Mouse (Mus musculus): ENCODE results near the gene Dlgap1.

Gene Dlgap1

DNA sequence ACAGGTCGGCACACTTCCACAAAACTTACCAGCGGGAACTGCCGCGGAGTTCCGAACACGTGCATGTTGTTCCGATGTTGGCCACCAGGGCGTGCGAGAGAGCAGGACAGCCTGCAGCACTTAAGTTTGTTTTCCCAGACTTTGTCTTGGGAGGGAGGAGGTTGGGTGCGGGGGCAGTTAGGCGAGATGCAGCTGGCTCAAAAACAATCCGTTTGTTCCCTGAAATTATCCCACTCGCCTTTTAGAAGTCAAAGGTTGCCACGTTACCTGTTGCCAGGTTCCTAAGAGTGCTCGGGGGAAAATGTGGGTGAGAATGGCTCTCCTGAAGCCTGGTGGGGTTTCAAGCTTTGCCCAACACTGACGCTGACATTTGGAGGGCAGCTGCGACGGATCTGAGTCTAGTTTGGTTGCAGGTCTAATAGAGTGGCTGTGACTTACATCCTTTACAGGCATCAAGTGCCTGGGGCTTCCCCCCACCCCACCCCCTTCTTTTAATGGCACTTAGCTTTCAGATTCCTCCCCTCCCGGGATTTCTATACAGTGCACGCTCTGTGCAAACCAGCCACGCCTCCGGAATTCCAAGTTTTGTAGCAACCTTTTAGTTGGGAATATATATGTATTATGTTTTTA lies 786.3 kb downstream of the Dlgap1 start:
- peak; percentile 86 to 94 for DNase-seq (ENCODE audit: low spot score in 2 of 2)

DNA sequence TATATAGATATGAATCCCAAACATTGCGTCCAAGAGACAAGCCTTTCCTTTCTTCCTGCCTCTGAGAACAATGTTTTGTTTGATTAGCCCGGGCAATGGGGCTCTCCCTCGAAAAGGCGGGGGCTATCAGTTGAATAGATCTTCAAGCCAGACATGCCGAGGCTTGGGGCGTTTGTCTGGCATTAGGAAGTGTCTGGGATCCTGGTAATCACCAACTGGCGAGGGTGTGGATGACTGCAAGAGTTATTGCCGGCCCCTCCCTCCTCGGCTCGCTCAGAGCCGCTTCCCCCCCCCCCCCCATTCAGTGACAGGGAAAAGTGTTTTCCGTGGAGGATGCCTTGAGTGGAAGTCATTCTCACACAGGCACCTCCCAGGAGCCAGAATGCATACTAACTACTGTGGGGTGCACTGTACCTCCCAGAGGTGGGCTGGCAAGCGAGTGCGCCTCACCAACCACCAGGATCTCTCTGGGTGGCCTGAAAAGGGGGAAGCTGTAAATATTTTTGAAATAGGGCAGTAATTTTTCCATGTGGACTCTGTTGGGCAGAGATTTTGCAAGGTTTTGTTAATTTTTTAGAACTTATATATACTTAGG lies 786.9 kb downstream of the Dlgap1 start:
- peak in 1 of 2 experiments; percentile 66 for DNase-seq (ENCODE audit: low spot score in 2 of 2)

DNA sequence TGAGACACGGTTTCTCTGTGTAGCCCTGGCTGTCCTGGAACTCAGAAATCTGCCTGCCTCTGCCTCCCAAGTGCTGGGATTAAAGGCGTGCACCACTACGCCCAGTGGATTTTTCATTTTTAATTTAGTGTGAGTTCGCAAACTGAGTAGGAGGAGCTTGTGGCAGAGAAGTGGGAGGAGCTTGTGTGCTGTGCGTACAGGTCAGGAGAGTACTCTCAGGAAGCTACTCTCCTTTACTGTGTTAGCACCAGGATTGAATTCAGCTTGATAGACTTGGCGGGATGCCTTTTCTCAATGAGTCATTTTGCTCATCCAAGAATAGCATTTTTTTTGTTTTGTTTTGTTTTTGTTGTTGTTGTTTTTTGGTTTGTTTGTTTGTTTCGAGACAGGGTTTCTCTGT lies 793.1 kb downstream of the Dlgap1 start:
- no peak for DNase-seq (ENCODE audit: low spot score in 2 of 2)

DNA sequence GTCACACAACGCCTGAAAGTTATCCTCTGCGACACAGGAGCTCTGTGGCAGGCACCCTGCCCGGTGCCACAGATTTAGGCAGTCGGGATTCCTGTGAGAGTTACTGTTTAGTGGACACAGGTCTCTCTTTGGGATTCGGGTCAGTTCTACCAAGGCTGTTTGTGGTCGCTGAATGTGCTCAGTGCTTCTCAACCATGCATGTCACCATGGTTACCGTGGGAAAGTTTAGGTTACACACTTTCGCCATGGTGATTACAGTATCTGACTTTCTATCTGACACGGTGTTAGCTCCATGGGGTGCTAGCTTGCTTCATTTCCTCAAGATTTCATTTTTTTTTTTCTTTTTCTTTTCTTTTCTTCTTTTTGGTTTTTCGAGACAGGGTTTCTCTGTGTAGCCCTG lies 793.8 kb downstream of the Dlgap1 start:
- DNase-seq (ENCODE audit: low spot score in 2 of 2): no peak

DNA sequence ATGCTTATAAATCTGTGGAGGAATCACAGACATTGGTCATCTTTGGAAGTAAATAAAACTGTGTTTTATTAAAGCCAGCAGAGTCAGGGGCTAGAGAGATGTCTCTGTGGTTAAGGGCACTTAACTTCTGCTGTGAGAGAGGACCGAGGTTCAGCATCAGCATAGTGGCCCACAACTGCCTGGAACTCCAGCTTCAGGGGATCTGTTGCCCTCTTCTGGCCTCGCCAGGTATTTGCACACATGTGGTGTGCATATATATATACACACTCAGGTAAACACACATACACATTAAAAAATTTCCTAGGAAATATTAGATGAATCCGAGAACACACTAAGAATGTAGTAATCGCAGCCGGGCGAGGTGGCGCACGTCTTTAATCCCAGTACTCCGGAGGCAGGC lies 796.5 kb downstream of the Dlgap1 start:
- DNase-seq (ENCODE audit: low spot score in 2 of 2): no peak

DNA sequence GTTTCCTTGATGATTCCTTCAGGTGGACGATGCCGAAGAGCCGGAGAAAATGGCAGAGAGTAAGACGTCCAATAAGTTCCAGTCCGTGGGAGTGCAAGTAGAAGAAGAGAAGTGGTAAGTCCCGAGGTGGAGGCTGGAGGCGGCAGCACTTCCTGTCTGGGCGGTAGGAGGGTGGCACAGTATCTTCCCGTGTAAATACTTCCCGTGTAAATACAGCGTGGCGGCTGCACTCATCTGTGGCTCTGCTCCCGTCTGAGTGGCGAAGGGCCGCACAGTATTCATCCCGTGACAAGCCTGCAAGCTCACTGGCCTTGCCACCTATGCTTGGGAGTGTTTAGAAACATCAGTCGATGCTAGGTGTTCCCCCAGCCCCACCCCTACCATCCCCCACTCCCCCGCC lies 797.1 kb downstream of the Dlgap1 start:
- no peak for DNase-seq (ENCODE audit: low spot score in 2 of 2)

DNA sequence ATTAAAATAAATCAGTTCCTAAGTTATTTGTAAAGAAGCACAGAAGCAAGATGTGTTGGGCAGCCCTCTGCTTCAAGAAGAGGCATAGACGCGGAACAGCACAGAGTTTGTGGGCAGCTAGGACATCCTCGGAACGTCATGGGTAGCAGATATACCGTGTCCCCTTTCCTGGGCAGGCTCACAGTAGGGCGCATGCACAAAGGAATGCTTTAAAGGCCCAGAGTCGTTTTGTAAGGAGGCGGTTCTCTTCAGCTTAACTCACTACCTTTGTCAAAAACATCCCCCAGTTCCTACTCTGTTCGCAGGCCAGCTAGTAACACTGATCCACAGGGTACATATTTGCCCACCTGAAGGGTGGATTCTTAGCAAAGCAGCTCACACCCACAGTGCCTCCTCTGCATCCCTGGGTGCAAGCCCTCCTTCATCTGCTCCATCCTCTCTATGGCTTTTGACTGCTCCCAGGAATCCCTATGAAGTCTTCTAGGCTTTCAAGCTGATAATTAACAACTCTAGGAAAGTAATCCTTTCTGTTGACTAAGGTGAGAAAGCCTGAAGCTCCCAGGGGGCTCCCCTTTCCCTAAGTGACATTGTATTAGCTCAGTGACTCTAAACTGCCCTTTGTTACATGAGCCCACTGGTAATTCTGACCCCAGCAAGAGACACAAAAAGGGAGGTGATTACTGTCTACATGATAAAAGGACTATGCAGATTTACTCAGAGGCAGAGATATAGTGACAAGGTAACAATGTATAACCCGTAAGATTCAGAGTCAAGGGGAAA lies 803.4 kb downstream of the Dlgap1 start:
- DNase-seq (ENCODE audit: low spot score in 2 of 2): no peak

DNA sequence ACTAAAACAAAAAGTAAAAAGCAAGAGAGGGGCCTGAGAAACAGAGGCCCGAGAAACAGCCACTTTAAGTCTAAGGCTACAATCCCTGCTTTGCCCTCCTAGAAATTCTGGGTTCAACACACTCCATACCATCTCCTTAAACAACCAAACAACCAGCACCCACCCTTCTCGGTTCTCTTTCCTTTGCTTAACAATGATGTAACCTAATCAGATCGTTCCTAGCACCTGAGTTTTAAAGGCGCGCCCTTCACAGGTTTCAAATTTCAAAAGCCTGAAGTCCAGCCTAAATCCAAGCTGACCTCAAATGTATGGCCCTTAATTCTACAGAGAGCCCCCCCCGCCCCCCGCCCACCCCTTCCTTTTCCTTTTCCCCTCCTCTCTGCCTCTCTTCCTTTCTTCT lies 810.9 kb downstream of the Dlgap1 start:
- no peak for DNase-seq (ENCODE audit: low spot score in 2 of 2)

DNA sequence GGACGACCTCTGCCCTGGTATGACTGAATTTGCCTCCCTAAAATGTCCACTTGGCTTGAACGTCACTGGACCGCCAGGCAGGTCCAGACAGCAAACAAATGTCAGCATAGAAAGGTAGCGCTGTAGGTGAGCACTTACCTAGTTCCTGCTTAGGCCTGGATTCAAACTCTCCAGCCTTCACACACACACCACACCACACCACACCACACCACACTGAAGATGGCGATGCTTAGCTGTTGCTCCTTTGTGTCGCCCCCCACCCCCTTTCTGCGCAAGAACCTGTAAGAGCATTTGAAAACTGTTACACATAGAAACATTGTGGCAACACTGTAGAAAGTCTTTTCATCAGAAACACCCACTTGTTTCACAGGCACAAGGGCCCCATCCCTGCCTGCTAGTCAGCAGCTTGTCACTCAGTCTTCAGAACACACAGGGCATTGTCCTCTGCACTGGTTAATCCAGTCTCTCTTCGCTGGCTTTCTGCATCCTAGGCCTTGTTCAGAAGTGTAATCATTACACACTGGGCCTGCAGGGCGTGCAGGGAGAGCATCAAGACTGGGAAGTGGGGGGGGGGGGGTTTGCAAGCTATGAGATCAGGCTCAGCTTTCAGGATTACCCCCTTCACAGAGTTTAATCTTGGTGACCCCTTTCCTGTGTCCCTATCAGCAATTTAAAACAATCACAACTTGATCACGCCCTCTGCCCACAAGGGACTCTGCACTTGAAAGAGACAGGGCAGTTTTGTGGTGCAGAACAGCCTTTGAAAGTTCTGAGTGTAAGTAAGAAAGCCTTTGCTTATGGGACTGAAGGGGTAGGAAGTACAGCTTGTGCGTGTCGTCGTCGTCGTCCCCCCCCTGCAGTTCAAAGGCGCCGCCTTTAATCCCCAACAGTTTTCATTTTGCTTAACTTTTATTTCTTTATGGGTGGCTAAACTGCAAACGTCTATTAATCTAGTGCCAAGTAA lies 812.1 kb downstream of the Dlgap1 start:
- no peak for DNase-seq (ENCODE audit: low spot score in 2 of 2)

DNA sequence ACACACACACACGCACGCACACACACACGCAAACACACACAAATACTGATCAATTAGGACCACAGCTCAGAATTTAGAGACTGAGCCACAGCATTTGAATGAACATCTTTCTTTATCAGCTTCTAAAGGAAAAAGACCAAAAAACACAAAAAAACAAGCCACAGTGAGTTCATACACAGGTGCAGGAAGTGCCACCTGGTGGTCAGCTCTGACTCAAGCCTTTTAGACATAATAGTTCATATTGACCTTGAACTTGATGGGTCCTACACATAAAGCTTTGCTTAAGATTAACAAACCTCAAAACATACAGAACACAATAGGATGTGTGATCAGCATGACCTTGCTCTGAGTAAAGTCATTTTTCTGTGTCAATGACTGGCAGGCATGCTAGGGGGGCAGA lies 814.4 kb downstream of the Dlgap1 start:
- DNase-seq (ENCODE audit: low spot score in 2 of 2): no peak

DNA sequence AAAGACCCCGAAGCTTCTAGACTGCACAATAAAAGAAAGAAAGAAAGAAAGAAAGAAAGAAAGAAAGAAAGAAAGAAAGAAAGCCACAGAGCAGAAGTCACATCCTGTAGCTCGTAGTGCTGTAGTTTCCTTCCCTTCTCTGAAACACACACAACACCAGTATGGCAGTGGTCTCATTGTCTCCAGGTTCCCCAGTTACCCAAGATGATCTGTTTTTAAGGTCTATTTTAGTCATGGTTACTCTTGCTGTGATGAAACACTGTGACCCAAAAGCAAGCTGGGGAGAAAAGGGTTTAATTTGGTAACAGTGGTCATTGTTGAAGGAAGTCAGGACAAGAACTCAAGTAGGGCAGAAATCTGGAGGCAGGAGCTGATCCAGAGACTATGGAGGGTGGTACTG lies 818.5 kb downstream of the Dlgap1 start:
- no peak for DNase-seq (ENCODE audit: low spot score in 2 of 2)

DNA sequence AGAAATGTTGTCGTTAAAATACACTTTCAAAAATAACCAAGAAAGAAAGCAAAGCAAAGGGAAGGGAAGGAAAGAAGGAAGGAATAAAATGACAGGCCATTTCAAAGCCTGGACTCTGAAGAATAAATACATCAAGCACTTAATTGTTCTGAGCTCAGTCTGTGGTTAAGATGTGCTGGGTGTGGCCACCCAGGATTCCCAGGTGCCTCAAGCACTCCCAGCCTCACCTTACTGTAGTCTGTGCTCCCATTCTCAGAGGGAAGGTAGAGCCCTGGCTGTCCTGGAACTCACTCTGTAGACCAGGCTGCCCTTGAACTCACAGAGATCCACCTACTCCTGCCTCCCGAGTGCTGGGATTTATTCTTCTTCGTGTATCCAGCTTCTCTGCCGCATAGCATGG lies 821.9 kb downstream of the Dlgap1 start:
- DNase-seq (ENCODE audit: low spot score in 2 of 2): no peak

DNA sequence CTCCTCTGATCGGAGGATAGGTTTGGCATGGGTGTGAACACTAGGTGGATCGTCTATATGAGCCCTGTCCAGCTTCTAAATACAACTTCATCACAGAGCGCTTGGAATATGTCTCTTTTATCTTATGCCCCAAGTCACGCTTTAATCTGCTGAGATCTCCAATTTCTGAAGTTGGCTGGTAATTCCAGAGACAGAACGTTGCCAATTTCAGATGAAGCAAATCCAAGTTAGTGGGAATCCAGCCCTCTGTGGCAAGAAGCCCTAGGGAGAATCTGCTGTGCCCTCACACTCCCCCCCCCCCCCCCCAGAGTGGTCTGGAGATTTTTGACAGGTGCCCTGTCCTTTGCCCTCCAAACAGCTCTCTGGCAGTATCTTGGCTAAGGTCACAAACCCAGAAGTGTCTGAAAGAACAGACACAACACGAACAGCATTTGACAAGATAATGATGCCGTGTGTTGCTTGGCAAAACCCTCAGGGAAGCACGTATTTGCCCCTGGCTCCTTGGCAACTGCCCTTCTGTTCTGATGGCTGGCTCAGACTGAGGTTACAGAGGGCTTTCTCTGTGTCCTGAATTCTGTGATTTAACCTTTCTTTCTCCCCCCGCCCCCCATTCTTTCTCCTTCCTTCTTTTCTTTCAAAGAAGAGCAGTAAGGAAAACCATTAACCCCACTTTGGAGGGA lies 822.9 kb downstream of the Dlgap1 start:
- DNase-seq (ENCODE audit: low spot score in 2 of 2): no peak

DNA sequence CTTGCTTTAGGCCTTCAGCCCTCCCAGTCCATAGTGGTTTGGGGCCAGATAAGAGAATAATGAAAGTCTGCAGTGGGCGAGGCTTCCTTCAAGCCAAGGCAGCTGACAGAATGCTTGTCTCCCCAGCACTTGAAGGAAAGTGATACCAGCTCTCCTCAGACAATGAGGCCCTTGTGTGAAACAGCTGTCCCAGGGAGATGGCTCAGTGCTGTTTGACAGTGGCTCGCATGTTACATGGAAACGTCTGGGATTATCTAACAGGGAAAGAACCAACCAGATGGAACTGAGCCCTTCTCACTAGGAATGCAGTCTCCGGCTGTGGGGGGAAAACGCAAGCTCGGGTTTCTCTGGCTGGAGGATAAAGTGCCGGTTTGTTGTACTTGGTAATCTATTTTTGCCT lies 825.4 kb downstream of the Dlgap1 start:
- no peak for DNase-seq (ENCODE audit: low spot score in 2 of 2)

DNA sequence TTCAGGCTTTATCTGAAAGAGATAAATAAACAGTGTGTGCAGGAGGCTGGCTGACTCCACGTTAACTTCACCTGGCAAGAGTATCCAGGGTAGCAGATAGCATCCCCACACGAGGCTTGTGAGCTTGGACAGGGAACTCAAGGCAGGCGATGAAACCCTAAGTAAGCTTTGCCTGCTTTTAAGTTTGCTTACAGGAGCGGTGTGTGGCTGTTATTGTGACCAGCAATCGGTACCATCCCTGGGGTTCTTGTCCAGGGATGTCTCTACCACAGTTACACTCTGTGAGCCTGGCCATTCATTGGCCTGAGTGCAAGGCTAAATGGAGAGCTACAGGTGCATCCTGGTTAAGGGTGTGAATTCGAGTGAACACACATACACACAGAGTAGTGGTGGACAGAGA lies 825.8 kb downstream of the Dlgap1 start:
- no peak for DNase-seq (ENCODE audit: low spot score in 2 of 2)

DNA sequence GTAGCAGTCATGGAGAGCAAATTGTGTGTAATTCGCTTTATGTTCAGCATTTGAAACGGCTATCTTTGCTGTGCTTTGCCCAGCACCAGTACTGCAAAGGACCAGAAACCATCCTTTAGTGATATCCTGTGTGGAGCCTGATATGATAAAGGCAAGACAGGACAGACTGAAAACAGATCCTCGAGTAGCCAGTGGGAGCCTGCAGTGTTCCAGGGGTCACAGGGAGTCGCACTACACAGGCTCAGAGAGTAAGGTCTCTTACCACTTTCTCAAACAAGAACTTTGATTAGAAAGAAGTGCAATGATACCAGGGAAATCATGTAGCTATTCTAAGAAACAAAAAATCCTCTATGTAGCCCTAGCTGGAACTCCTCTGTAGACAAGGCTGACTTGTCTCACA lies 826.3 kb downstream of the Dlgap1 start:
- DNase-seq (ENCODE audit: low spot score in 2 of 2): no peak

DNA sequence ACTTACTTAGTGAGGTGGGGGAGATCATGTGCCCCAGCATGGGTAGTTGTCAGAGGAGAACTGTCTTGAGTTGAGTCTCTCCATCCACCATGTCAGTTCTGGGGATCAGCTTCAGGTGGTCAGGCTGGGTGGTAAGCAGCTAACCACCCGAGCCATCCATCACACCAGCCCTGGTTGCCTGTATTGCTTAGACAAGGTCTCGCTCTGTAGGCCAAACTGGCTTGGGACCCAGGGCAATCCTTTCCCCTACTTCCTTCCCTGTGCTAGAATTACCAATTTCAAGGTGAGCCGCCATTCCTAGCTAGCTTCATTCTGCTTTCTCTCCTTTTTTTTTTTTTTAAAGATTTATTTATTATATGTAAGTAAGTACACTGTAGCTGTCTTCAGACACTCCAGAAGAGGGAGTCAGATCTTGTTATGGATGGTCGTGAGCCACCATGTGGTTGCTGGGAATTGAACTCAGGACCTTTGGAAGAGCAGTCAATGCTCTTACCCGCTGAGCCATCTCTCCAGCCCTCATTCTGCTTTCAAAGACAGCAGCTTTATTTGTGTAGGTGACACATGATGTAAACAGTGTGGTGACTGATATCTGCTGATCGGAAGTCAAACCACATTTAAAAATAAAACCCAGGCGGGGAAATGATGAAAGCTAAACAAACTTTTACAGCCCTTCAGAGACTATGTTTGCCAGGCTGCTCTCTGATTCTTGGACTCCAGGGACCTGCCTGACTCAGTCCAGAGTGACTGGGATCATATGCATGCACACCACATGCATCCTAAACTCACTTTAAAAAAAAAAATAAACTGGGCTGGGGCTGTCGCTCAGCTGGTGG lies 828.3 kb downstream of the Dlgap1 start:
- no peak for DNase-seq (ENCODE audit: low spot score in 2 of 2)

DNA sequence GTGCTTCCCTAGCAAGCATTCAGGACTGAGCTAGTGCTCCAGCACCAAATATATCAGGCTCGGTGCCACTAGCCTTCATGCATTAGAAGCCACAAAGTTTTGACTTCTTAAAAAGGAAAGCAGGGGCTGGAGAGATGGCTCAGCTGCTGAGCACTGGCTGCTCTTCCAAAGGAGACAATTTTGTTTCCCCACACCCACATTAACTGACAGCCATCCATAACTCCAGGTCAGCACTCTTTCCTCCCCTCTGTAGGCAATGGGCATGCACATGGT lies 828.8 kb downstream of the Dlgap1 start:
- no peak for DNase-seq (ENCODE audit: low spot score in 2 of 2)

DNA sequence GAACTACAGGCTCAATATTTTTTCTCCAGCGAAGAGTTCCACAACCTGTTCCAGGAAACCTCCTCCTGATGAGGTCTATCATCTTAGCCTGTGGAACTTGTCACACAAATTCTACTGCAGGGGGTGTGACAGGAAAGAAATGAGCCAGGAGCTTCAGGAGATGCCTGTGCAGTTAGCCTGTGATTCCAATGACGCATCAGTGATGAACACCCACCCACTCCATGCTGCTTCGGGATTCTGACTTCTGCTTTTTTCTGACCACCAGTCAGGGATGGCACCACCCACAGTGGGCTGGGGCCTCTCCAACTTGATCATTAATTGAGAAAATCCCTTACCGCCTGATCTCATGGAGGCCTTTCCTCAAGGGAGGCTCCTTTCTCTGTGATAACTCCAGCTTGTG lies 830.4 kb downstream of the Dlgap1 start:
- no peak for DNase-seq (ENCODE audit: low spot score in 2 of 2)

DNA sequence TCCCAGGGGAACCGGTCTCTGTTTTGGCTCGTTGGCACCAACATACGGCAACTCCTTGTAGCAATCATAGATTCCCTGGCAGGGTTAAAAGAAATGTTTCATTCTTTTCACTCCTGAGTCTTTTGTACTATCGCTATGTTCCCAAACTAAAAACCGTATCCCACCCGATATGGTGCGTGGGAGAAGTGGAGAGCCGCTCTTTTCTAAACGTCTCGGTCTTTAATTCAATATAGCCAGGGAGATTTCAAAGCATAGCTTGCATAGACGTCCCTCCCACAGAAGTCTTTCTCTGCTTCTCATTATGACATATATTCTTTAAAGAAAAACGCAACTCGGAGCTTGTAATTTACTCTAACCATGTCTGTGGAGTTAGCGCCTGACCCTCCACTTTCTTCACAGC lies 833.1 kb downstream of the Dlgap1 start:
- DNase-seq (ENCODE audit: low spot score in 2 of 2): no peak

DNA sequence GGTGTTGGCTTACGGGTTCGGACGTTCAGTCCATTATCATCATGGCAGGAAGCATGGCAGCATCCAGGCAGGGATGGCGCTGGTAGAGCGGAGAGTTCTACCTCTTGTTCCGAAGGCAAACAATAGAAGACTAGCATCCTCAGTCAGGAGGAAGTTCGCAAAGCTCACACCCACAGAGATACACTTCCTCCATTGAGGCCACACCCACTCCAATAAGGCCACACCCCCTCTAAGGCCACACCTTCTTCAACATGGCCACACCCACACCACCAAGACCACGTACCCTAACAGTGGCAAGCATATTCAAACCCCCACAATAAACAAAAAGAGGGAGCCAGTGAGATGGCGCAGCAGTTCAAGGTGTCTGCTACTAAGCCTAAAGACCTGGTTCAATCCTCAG lies 837.0 kb downstream of the Dlgap1 start:
- no peak for DNase-seq (ENCODE audit: low spot score in 2 of 2)

All from urinary bladder, adult 18-20 months (tissue).